Mouse (Mus musculus) C2C12 (cell line): ENCODE measurements around the gene Cped1.

Source experiments
- CEBPB ChIP-seq: IDR thresholded peaks from one replicate; pipeline ENCODE4 v1.6.1; 2011; ENCODE audit warnings: low read depth, mild to moderate bottlenecking, control low read depth, moderate library complexity
- CTCF ChIP-seq: IDR thresholded peaks from one replicate; pipeline ENCODE4 v1.5.1; 2011; ENCODE audit not compliant: control insufficient read depth, insufficient read depth, insufficient read length
- MAX ChIP-seq: IDR thresholded peaks from one replicate; pipeline ENCODE4 v1.6.1; 2011; ENCODE audit warnings: mild to moderate bottlenecking, control low read depth
- MYOD1 ChIP-seq: IDR thresholded peaks from one replicate; pipeline ENCODE4 v1.6.1; 2011; ENCODE audit warnings: low read depth; ENCODE audit not compliant: control insufficient read depth, insufficient read length
- MYOG ChIP-seq: IDR thresholded peaks from one replicate; pipeline ENCODE4 v1.6.1; 2011; ENCODE audit not compliant: control insufficient read depth, insufficient read length; ENCODE audit errors: extremely low read depth
- USF1 ChIP-seq: IDR thresholded peaks from one replicate; pipeline ENCODE4 v1.6.1; 2011; ENCODE audit warnings: low read depth, mild to moderate bottlenecking, control low read depth, moderate library complexity

- no peak for TF ChIP-seq CTCF
- TF ChIP-seq USF1, result no peak
- TF ChIP-seq CEBPB, result no peak
- no peak for TF ChIP-seq MAX
- no peak for TF ChIP-seq MYOG
- no peak for TF ChIP-seq MYOD1
These were observed 25.8 kb downstream of the Cped1 start for GRCm38 (mm10) chr6:22011546-22011945.
